Mouse (Mus musculus) limb, embryonic 11.5 days (tissue): ENCODE measurements around the gene Pigv. TPM values are rescaled to one million over a fixed set of nuclear protein-coding genes. Genes with fewer than 3 reads are reported as not detected.

ENCODE experiments used
- ATAC-seq: fragments of 200-750 bp; cut with Nextera tagmentation; 2 replicates; pipeline ENCODE4 v1.8.0; 2017; ENCODE audit warnings: low read depth; ENCODE audit not compliant: insufficient number of reproducible peaks, low FRiP score, low TSS enrichment
- DNase-seq: peaks from one replicate; pipeline ENCODE4 v3.0.0-alpha.2; 2015; ENCODE audit warnings: low spot score
- H3K27ac ChIP-seq: fragments of 300-500 bp; sonication (generic); replicated peaks from 2 replicates; pipeline ENCODE4 v1.5.1; 2014; ENCODE audit warnings: low read depth, mild to moderate bottlenecking, low read length
- H3K27me3 ChIP-seq: fragments of 300-500 bp; sonication (generic); 2 replicates; pipeline ENCODE4 v1.6.1; 2014; ENCODE audit warnings: mild to moderate bottlenecking, low read length, mixed read lengths; ENCODE audit not compliant: control insufficient read depth, insufficient read depth
- H3K36me3 ChIP-seq: fragments of 300-500 bp; sonication (generic); 2 replicates; pipeline ENCODE4 v1.6.1; 2014; ENCODE audit warnings: mild to moderate bottlenecking, low read length, moderate library complexity, mixed read lengths; ENCODE audit not compliant: control insufficient read depth, insufficient read depth
- H3K4me1 ChIP-seq: fragments of 300-500 bp; sonication (generic); 2 replicates; pipeline ENCODE4 v1.6.1; 2014; ENCODE audit warnings: low read length, mixed read lengths; ENCODE audit not compliant: control insufficient read depth, insufficient read depth
- H3K4me2 ChIP-seq: fragments of 300-500 bp; sonication (generic); 2 replicates; pipeline ENCODE4 v1.6.1; 2014; ENCODE audit warnings: low read depth, mild to moderate bottlenecking, moderate library complexity; ENCODE audit not compliant: severe bottlenecking
- H3K4me3 ChIP-seq: fragments of 300-500 bp; sonication (generic); 2 replicates; pipeline ENCODE4 v1.5.1; 2014; ENCODE audit warnings: low read depth, low read length
- H3K9ac ChIP-seq: fragments of 300-500 bp; sonication (generic); 2 replicates; pipeline ENCODE4 v1.6.1; 2014; ENCODE audit warnings: mild to moderate bottlenecking, low read length
- H3K9me3 ChIP-seq: fragments of 300-500 bp; sonication (generic); 2 replicates; pipeline ENCODE4 v1.6.1; 2016; ENCODE audit warnings: low read length; ENCODE audit not compliant: control insufficient read depth
- WGBS: fragments of 180-500 bp; shearing (Covaris S2); extraction: QIAGEN DNeasy Blood & Tissue Kit; methylation state at CpG from one replicate; pipeline ENCODE4 v1.1.7; 2014; 5-methylcytosine and 5-hydroxymethylcytosine counted together
- polyA plus RNA-seq: library from polyadenylated mRNA; unstranded; fragments of >200 nt; fragmentation: Nextera tagmentation; extraction: Ambion mirVana; gene quantifications from 2 replicates; pipeline ENCODE4 v1.2.1, GENCODE M21; 2014

Pigv gene
- polyA plus RNA-seq, 1 experiment from 2014 or later, result 13.2 TPM

GRCm38 (mm10) chr4:133677266-133677665 is 4.8 kb upstream of the Pigv start:
- 78% methylated on average over 7 of the region's 7 CpGs for WGBS

GRCm38 (mm10) chr4:133676189-133676588 is 3.7 kb upstream of the Pigv start:
- DNase-seq (no peak), ATAC-seq (no peak)
- H3K4me2 ChIP-seq, result peak overlapping the region; percentile 22; the same call in 1 of the 2 replicates
- 46% methylated on average over 3 of the region's 3 CpGs for WGBS
- no peaks in the 10 kb centered on the region for H3K9me3 ChIP-seq
- H3K4me3 ChIP-seq, result no peak overlapping the region
- H3K9ac ChIP-seq, result no peak overlapping the region
- peaks cover 12% of the 10 kb centered on the region; the same call in 1 of the 2 replicates for H3K36me3 ChIP-seq
- H3K4me1 ChIP-seq, result peaks cover 10% of the 10 kb centered on the region
- H3K27me3 ChIP-seq, result no peaks in the 10 kb centered on the region
- H3K27ac ChIP-seq, result no peak overlapping the region

More at GRCm38 (mm10) chr4:133677266-133677665, 4.8 kb upstream of the Pigv start:
- Histone ChIP-seq H3K4me1 (peaks cover 10% of the 10 kb centered on the region), H3K4me3 (no peak overlapping the region), H3K36me3 (peaks cover 17% of the 10 kb centered on the region; the same call in 1 of the 2 replicates), H3K9ac (no peak overlapping the region), H3K27ac (no peak overlapping the region; the same call in 1 of the 2 replicates), H3K4me2 (no peak overlapping the region), H3K9me3 (no peaks in the 10 kb centered on the region), H3K27me3 (no peaks in the 10 kb centered on the region)
- no peak for DNase-seq
- ATAC-seq, result no peak

- no peak overlapping the region for H3K4me3 ChIP-seq
- peak overlapping the region; percentile 22; the same call in 1 of the 2 replicates for H3K4me2 ChIP-seq
- DNase-seq (no peak), ATAC-seq (no peak)
- WGBS, result 4% methylated on average over 5 of the region's 5 CpGs
- H3K4me1 ChIP-seq, result peaks cover 10% of the 10 kb centered on the region
- no peaks in the 10 kb centered on the region for H3K27me3 ChIP-seq
- H3K9ac ChIP-seq, result no peak overlapping the region
- H3K36me3 ChIP-seq, result peaks cover 6% of the 10 kb centered on the region; the same call in 1 of the 2 replicates
- H3K27ac ChIP-seq, result no peak overlapping the region
- H3K9me3 ChIP-seq, result no peaks in the 10 kb centered on the region
Measured at GRCm38 (mm10) chr4:133675594-133676016, 3.2 kb upstream of the Pigv start.

- Histone ChIP-seq H3K4me3 (no peak overlapping the region), H3K4me2 (no peak overlapping the region), H3K27me3 (no peaks in the 10 kb centered on the region), H3K4me1 (peaks cover 10% of the 10 kb centered on the region), H3K27ac (no peak overlapping the region), H3K36me3 (peaks cover 3% of the 10 kb centered on the region; the same call in 1 of the 2 replicates), H3K9ac (0 out of 2 replicates have a peak overlapping the region, but pooled peaks have one; percentile 24), H3K9me3 (no peaks in the 10 kb centered on the region)
- DNase-seq (no peak), ATAC-seq (no peak)
- 67% methylated on average over 8 of the region's 8 CpGs for WGBS
Measured at GRCm38 (mm10) chr4:133674331-133674695, 1.9 kb upstream of the Pigv start.

DNA sequence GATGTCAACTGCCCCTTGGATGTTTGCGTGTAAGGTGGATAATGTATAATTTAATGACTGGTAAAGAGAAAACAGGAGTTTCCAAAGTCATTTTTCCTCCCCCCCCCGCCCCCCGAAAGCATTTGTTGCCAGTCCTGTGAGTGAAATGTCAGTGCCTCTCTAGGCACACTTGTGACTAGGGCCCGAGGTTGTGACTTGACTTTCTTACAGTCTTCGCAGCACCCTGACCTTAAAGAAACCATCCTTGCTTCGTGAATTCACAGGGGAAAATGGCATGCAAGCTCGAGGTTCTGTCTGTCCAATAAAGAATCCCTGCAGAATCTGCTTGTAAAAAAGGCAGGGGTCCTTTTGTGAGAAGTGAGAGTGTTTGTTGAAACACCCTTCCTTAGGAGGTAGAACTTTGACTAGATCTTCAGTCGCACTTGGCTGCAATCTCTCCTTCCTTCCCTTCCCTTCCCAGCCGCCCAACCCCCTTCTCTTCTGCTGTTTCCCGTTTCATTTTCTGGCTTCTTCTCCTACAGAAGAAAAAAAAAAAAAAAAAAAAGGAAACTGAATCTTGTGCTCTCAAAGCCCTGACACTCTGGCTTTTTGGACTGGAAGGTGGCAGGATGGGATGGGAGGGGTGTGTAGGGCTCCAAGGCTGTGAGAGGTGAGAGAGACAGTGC is 1.4 kb upstream of the Pigv start:
- Histone ChIP-seq H3K9me3 (no peaks in the 10 kb centered on the region), H3K9ac (0 out of 2 replicates have a peak overlapping the region, but pooled peaks have one; percentile 24), H3K27ac (no peak overlapping the region), H3K4me1 (peaks cover 10% of the 10 kb centered on the region), H3K27me3 (no peaks in the 10 kb centered on the region), H3K36me3 (peaks cover 3% of the 10 kb centered on the region; the same call in 1 of the 2 replicates), H3K4me2 (no peak overlapping the region), H3K4me3 (no peak overlapping the region)
- no peak for ATAC-seq
- WGBS, result 37% methylated on average over 10 of the region's 10 CpGs
- no peak for DNase-seq

- DNase-seq (no peak), ATAC-seq (0 out of 2 replicates have a peak, but pooled peaks have one; percentile 5)
- H3K4me3 ChIP-seq, result peak overlapping the region; percentile 77
- H3K9ac ChIP-seq, result peak overlapping the region; percentile 76
- H3K4me1 ChIP-seq, result peaks cover 10% of the 10 kb centered on the region
- no peaks in the 10 kb centered on the region for H3K9me3 ChIP-seq
- no peaks in the 10 kb centered on the region for H3K27me3 ChIP-seq
- H3K36me3 ChIP-seq, result no peaks in the 10 kb centered on the region; the same call in 1 of the 2 replicates
- H3K27ac ChIP-seq, result peak overlapping the region; percentile 90
- peak overlapping the region; percentile 75 for H3K4me2 ChIP-seq
- 1% methylated on average over 24 of the region's 24 CpGs for WGBS
Measured at GRCm38 (mm10) chr4:133672845-133673647, 599 bp upstream of the Pigv start.

GRCm38 (mm10) chr4:133671184-133671880 is 1.1 kb downstream of the Pigv start:
- Histone ChIP-seq H3K27me3 (no peaks in the 10 kb centered on the region), H3K4me3 (peak overlapping the region; percentile 77), H3K4me1 (peaks cover 10% of the 10 kb centered on the region), H3K9me3 (no peaks in the 10 kb centered on the region), H3K27ac (peak overlapping the region; percentile 90), H3K36me3 (no peaks in the 10 kb centered on the region; the same call in 1 of the 2 replicates), H3K4me2 (peak overlapping the region; percentile 75), H3K9ac (peak overlapping the region; percentile 76; the same call in 1 of the 2 replicates)
- DNase-seq (peak; percentile 91), ATAC-seq (0 out of 2 replicates have a peak, but pooled peaks have one; percentile 1)
- 5% methylated on average over 13 of the region's 13 CpGs for WGBS
